7 mouse cellular contexts compared by ENCODE assay signal in the genomic region with DNA sequence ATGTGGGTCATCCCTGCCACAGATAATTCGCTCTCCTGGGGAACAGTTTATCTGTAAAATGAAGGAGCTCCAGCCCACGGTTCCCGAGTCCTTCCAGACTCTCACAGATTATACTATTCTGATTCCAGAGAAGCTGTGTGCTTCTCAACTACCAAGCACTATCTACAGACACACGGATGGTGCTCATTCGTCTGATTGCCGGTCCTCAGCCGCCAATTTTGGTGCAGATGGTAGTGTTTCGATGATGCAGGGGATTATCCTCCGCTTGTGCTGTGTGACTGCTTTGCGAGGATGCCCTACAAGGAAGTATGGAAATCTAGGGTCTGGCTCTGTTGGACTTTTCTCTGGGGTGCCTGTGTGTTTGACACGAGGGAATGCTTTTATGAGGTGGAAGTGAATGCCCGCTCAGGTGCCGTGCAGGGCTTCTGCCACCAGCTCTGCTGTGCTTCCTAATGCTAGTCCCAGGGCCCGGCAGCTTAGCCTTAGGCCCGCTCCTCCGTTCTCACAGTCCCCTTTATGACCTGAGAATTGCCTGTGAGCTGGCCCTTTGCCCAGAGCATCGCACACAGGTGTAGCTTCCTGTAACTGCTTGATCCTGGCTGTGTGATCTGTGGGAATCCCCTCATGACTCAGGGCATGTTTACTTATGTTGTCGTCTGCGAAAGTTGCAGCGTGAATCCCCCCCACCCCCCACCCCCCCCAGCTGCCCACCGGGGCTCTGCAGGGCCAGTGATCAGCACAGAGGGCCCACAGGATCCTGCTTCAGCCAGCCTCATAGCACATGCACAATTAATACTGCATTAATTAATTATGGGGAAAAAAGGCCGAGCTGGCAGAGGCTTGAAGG.
DNase-seq lines count a peak whose midpoint lies in the region; ATAC-seq lines count a peak whose summit lies in the region.

No protein-coding gene starts in this region.

- no peaks in the 10 kb centered on the region for H3K9me3 ChIP-seq in forebrain, embryonic 12.5 days
- H3K9me3 ChIP-seq in stomach, embryonic 14.5 days (ENCODE audit: control insufficient read depth, low read depth, low read length), result no peaks in the 10 kb centered on the region

- peak overlapping the region; percentile 69 for H3K27ac ChIP-seq in forebrain, embryonic 12.5 days
- no peak overlapping the region for H3K27ac ChIP-seq in stomach, embryonic 14.5 days (ENCODE audit: low read length)

- H3K36me3 ChIP-seq in forebrain, embryonic 12.5 days (replicated peaks), result no peaks in the 10 kb centered on the region
- H3K36me3 ChIP-seq in stomach, embryonic 14.5 days (ENCODE audit: control insufficient read depth, insufficient read depth, low read length), result no peaks in the 10 kb centered on the region

- DNase-seq in thymus, postnatal 4 days, result peak; percentile 28
- no peak for DNase-seq in thymus, postnatal 25 days
- DNase-seq in kidney, adult 9 months, result peak; percentile 47
- DNase-seq in left cerebral cortex, adult 8-10 months (ENCODE audit: low spot score in 2 of 2), result no peak

- H3K9ac ChIP-seq in forebrain, embryonic 12.5 days, result no peak overlapping the region; the same call in 1 of the 2 replicates
- H3K9ac ChIP-seq in stomach, embryonic 14.5 days (replicated peaks; ENCODE audit: low read depth, low read length), result no peak overlapping the region

- peaks cover 49% of the 10 kb centered on the region for H3K4me1 ChIP-seq in forebrain, embryonic 12.5 days
- peaks cover 49% of the 10 kb centered on the region for H3K4me1 ChIP-seq in stomach, embryonic 14.5 days (ENCODE audit: control insufficient read depth, insufficient read depth, low read length)

- peak; percentile 71; the same call in 1 of the 2 replicates for ATAC-seq in forebrain, embryonic 12.5 days (ENCODE audit: low FRiP score)
- ATAC-seq in stomach, embryonic 14.5 days (ENCODE audit: insufficient number of reproducible peaks, insufficient read depth, low FRiP score, low read depth), result 0 out of 2 replicates have a peak, but pooled peaks have one; percentile 23
- no peak for ATAC-seq in erythroblast, adult 5-6 weeks (replicated peaks; ENCODE audit: low FRiP score, poor library complexity, severe bottlenecking)

- peak overlapping the region; percentile 24 for H3K4me2 ChIP-seq in forebrain, embryonic 12.5 days
- H3K4me2 ChIP-seq in stomach, embryonic 14.5 days (replicated peaks; ENCODE audit: low read depth, low read length), result no peak overlapping the region

- no peaks in the 10 kb centered on the region for H3K27me3 ChIP-seq in forebrain, embryonic 12.5 days
- H3K27me3 ChIP-seq in stomach, embryonic 14.5 days (ENCODE audit: control insufficient read depth, insufficient read depth, low read length), result no peaks in the 10 kb centered on the region

- H3K4me3 ChIP-seq in forebrain, embryonic 12.5 days (replicated peaks), result no peak overlapping the region
- H3K4me3 ChIP-seq in stomach, embryonic 14.5 days (ENCODE audit: low read depth, low read length), result no peak overlapping the region

- WGBS in forebrain, embryonic 12.5 days, result 54% methylated on average over 22 of the region's 22 CpGs
- 54% methylated on average over 22 of the region's 22 CpGs for WGBS in stomach, embryonic 14.5 days

Comparison
In these comparisons a context has a peak if more than half of its experiments do, and no peak if none do; other contexts are left out.
1. DNase-seq: peak in thymus, postnatal 4 days (single experiment) and kidney, adult 9 months (single experiment); none in thymus, postnatal 25 days (single experiment) and left cerebral cortex, adult 8-10 months (0 of 2).